Mouse (Mus musculus) cerebellum, adult 2 months (tissue): Measurements from ENCODE around the gene Grk3.

Experiments
- CTCF ChIP-seq: fragments of 200-500 bp; IDR thresholded peaks from 2 replicates; pipeline ENCODE4 v1.5.1; 2011; ENCODE audit warnings: low read depth, mild to moderate bottlenecking, control low read depth, low read length, moderate library complexity, borderline replicate concordance; ENCODE audit not compliant: insufficient read depth
- POLR2A ChIP-seq: fragments of 200-500 bp; IDR thresholded peaks from 2 replicates; pipeline ENCODE4 v1.6.1; 2011; ENCODE audit warnings: low read length, control low read depth, borderline replicate concordance; ENCODE audit not compliant: insufficient read depth

DNA sequence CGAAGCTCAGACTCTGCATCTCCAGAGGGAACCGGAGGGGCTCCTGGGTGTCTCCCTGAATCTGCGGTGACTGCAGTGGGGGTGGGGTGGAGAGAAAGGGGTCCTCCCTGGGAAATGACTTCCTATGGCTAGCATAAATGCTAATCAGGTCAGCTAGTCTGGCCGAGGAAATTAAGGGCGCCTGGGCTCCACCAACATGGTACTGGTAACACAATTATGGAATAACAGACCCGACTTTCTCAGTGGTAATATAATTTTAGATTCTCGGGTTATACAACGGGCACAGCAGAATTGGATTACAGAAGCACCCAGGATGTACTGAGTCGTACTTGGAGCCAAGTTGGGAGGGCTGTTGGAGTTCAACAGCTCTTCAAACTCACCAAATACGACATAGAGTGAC lies 79.0 kb downstream of the Grk3 start:
- no peak for TF ChIP-seq CTCF
- no peak for TF ChIP-seq POLR2A
